Mouse (Mus musculus): ENCODE results near the gene Pbdc1. TPM values are rescaled to one million over a fixed set of nuclear protein-coding genes. Genes with fewer than 3 reads are reported as not detected.

Gene Pbdc1
- 10 to 100 TPM; 17.1 to 18.1 TPM for total RNA-seq (2023)

GRCm38 (mm10) chrX:105079615-105080092 lies at the start of gene Pbdc1:
Gene Pbdc1 (plus strand): TSS chrX:105079756.

GRCm38 (mm10) chrX:105120275-105121226 lies 41.0 kb downstream of the Pbdc1 start, which contains the start of gene Magee1:
Gene Magee1 (plus strand): TSS chrX:105120378.

Other genes starting within 250 kb of the Pbdc1 start
- not detected for gene Magee2, start 222.5 kb upstream of the Pbdc1 start, total RNA-seq (2023)
- 1 to 10 TPM; 1.3 to 1.9 TPM for gene Magee1, start 40.6 kb downstream of the Pbdc1 start, total RNA-seq (2023)

Measured in neutrophil, adult 83 days (primary cell).